Mouse (Mus musculus): ENCODE results near the gene Tnpo2. TPM values are rescaled to one million over a fixed set of nuclear protein-coding genes. Genes with fewer than 3 reads are reported as not detected.

Tnpo2 gene
- polyA plus RNA-seq (2014; fragmentation: Nextera tagmentation; extraction: Ambion mirVana) = 17.9 and 20.2 TPM in 2 replicates

DNA sequence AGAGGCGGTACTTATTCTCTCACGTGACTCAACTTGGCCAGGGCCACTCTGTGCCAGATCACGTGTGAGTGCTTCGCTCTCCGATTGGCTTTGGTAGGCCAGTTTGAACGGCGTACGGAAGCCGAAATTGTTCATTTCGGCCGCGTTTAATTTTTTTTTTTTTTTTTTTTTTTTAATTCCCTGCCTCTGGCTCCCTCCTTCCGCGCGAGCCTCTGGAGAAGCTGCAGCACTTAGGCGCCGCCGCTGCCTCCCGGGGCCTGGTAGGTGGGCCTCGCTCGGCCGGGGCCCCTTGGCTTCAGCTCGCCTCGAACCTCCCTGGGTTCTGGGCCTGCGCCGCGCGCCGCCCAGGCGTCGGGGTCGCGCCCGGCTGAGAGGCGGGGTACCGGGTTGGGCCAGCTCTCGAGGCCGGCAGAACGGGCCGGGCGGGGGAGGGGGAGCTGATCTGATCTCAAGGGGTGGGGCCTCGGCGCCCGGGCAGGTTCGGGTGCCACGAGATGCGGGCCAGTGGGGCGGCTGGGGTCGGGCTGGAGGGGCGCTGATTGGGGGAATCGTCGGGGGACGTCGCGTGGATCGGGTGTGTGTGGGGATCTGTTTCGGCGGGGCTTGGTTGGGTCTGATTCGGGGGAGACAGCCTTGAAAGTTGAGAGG is at the start of gene Tnpo2:
Gene Tnpo2 (plus strand): TSS at position 198 of the 648 bp plus-strand sequence.
- ATAC-seq (ENCODE audit: insufficient read depth) = peak; percentile 87
- under 1% methylated on average over 59 of the region's 59 CpGs for WGBS
- TF ChIP-seq CTCF (IDR thresholded peaks at IDR 0.05; ENCODE audit: low read depth) = no peak

DNA sequence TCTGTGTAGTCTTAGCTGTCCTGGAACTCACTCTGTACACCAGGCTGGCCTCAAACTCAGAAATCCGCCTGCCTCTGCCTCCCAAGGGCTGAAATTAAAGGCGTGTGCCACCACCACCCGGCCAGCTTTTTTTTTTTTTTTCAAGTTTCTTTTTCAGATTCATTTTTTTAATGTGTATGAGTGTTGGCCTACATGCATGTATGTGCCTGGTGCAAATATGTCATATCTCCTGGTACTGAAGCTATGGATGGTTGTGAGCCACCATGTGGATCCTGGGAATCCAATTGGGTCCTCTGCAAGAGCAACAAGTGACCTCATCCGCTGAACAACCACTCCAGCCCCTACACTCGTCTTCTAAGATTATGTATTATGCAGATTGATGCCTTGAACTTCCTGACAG is 49.3 kb upstream of the Tnpo2 start:
- H3K9me3 ChIP-seq (ENCODE audit: low read depth, low read length) = no peaks in the 10 kb centered on the region
- H3K4me1 ChIP-seq (ENCODE audit: insufficient read depth) = peaks cover 29% of the 10 kb centered on the region
- no peak overlapping the region for H3K4me3 ChIP-seq (ENCODE audit: low read depth, low read length)
- no peak for DNase-seq
- no peaks in the 10 kb centered on the region for H3K36me3 ChIP-seq (ENCODE audit: insufficient read depth)
- 71% methylated on average over 5 of the region's 5 CpGs for WGBS
- H3K27ac ChIP-seq (ENCODE audit: low read depth) = no peak overlapping the region
- no peak for ATAC-seq (ENCODE audit: insufficient read depth)
- H3K27me3 ChIP-seq (ENCODE audit: insufficient read depth, low read length) = no peaks in the 10 kb centered on the region
- no peak overlapping the region for H3K9ac ChIP-seq
- TF ChIP-seq CTCF (IDR thresholded peaks at IDR 0.05; ENCODE audit: low read depth) = no peak
- H3K4me2 ChIP-seq = no peak overlapping the region

More for the DNA sequence above, at the start of gene Tnpo2:
- peak within 1 kb of the TSS; percentile 93 for H3K4me2 ChIP-seq
- peak within 1 kb of the TSS; percentile 100 for H3K27ac ChIP-seq (ENCODE audit: low read depth)
- DNase-seq = peak; percentile 98
- H3K36me3 ChIP-seq (ENCODE audit: insufficient read depth) = peaks cover 44% of the 10 kb centered on the region
- peak within 1 kb of the TSS; percentile 83 for H3K4me3 ChIP-seq (ENCODE audit: low read depth, low read length)
- H3K27me3 ChIP-seq (ENCODE audit: insufficient read depth, low read length) = no peaks in the 10 kb centered on the region
- no peaks in the 10 kb centered on the region for H3K9me3 ChIP-seq (ENCODE audit: low read depth, low read length)
- peak within 1 kb of the TSS; percentile 90 for H3K9ac ChIP-seq
- 0 out of 2 replicates have a peak, but pooled peaks cover 16% of the 10 kb centered on the region for H3K4me1 ChIP-seq (ENCODE audit: insufficient read depth)

DNA sequence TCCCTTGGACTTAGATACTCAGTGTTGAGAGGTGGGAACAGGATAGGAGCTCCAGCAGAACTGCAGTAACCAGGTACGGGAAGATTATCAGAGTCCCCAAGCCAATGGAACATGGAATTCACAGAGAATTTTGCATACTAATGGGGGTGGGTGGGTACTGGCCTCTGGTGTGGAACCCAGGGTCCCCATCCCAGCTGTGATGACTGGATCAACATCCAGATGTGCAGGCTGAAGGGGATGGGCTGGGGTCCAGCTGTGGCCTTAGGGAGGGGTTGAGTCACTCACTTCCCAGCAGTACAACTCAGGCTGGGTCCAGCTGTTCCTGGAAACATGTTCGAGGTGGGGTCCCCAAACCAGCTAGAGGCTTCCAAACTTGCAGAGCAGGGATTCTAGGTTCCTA is 48.8 kb upstream of the Tnpo2 start:
- TF ChIP-seq CTCF (IDR thresholded peaks at IDR 0.05; ENCODE audit: low read depth) = no peak
- Histone ChIP-seq H3K27ac (ENCODE audit: low read depth) (no peak overlapping the region), H3K36me3 (ENCODE audit: insufficient read depth) (no peaks in the 10 kb centered on the region), H3K4me3 (ENCODE audit: low read depth, low read length) (no peak overlapping the region), H3K9me3 (ENCODE audit: low read depth, low read length) (no peaks in the 10 kb centered on the region), H3K4me1 (ENCODE audit: insufficient read depth) (peaks cover 28% of the 10 kb centered on the region), H3K9ac (no peak overlapping the region), H3K27me3 (ENCODE audit: insufficient read depth, low read length) (no peaks in the 10 kb centered on the region), H3K4me2 (no peak overlapping the region)
- 60% methylated on average over 2 of the region's 2 CpGs for WGBS
- no peak for DNase-seq
- no peak for ATAC-seq (ENCODE audit: insufficient read depth)

DNA sequence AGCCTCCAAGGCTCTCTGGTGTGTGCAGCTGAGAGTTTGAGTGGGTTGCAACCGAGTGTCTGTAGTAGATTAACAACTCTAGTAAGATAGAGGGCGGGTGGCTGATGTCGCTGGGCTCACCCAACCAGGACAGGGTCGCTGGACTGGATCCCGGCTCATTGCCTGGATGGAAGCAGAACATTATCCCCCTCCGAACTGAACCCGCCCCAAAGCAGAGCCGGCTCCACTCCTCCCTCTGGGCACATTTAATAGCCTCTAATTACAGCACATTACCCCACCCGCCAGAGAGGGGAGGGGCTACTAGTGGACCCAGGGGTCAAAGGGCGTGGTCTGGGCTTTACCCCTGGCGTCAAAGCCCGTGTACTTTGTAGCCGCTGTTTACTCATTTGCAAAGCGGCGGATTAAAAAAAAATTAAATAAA is 47.4 kb upstream of the Tnpo2 start:
- DNase-seq (peak; percentile 27), ATAC-seq (ENCODE audit: insufficient read depth) (no peak)
- Histone ChIP-seq H3K4me1 (ENCODE audit: insufficient read depth) (peaks cover 24% of the 10 kb centered on the region), H3K27me3 (ENCODE audit: insufficient read depth, low read length) (no peaks in the 10 kb centered on the region), H3K36me3 (ENCODE audit: insufficient read depth) (no peaks in the 10 kb centered on the region), H3K27ac (ENCODE audit: low read depth) (peak overlapping the region; percentile 19), H3K4me3 (ENCODE audit: low read depth, low read length) (peak overlapping the region; percentile 54), H3K4me2 (peak overlapping the region; percentile 98), H3K9ac (peak overlapping the region; percentile 40), H3K9me3 (ENCODE audit: low read depth, low read length) (no peaks in the 10 kb centered on the region)
- 14% methylated on average over 15 of the region's 15 CpGs for WGBS
- TF ChIP-seq CTCF (IDR thresholded peaks at IDR 0.05; ENCODE audit: low read depth) = no peak

DNA sequence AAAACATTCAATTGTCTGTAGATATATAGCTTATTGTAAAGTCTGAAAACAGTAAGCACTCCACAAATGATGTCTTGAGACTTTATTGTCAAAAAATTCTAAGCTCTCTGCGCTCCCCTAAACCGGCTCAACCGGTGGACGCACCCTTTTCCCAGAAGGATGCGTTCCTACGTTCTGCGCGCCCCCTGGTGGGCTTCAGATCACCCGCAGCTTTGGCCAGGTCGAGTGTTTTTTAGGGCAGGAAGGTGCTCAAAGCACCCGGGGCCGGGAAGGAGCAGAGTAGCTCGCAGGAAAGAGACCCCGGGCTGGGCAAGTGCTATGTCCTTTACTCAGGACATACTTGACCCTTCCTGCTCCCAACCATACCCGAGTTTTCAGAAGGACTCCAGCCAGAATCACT is 46.9 kb upstream of the Tnpo2 start:
- H3K4me2 ChIP-seq = peak overlapping the region; percentile 98
- no peaks in the 10 kb centered on the region for H3K9me3 ChIP-seq (ENCODE audit: low read depth, low read length)
- ATAC-seq (ENCODE audit: insufficient read depth) (peak; percentile 72), DNase-seq (peak; percentile 98)
- H3K27ac ChIP-seq (ENCODE audit: low read depth) = peak overlapping the region; percentile 80
- H3K9ac ChIP-seq = peak overlapping the region; percentile 67
- H3K4me1 ChIP-seq (ENCODE audit: insufficient read depth) = peaks cover 19% of the 10 kb centered on the region
- no peaks in the 10 kb centered on the region for H3K27me3 ChIP-seq (ENCODE audit: insufficient read depth, low read length)
- peak; percentile 94 for TF ChIP-seq CTCF (IDR thresholded peaks at IDR 0.05; ENCODE audit: low read depth)
- WGBS = 0% methylated on average over 15 of the region's 15 CpGs
- H3K36me3 ChIP-seq (ENCODE audit: insufficient read depth) = no peaks in the 10 kb centered on the region
- H3K4me3 ChIP-seq (ENCODE audit: low read depth, low read length) = peak overlapping the region; percentile 54

DNA sequence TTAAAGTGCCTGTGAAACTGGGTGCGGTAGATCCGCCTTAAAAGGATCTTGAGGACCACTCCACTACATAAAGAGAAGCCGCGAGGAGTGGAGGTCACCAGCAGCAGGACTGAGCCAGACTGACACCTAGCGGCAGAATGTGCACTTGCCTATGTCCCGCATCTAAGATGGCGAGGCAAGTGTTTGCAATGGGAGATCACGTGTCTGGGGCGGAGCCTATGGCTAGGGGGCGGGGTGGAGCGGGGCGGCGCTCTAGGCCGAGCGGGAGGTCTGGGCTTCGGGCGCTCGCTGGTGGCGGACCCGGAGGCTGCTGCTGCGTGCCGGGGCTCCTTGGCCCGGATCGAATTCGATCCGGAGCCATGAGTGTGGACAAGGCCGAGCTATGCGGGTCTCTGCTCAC is 46.4 kb upstream of the Tnpo2 start, which contains the start of gene Hook2:
Gene Hook2 (plus strand): TSS at position 255 of the 400 bp plus-strand sequence.
- WGBS = 0% methylated on average over 28 of the region's 28 CpGs
- Histone ChIP-seq H3K9me3 (ENCODE audit: low read depth, low read length) (no peaks in the 10 kb centered on the region), H3K9ac (peak within 1 kb of the TSS; percentile 67), H3K36me3 (ENCODE audit: insufficient read depth) (no peaks in the 10 kb centered on the region), H3K27me3 (ENCODE audit: insufficient read depth, low read length) (no peaks in the 10 kb centered on the region), H3K27ac (ENCODE audit: low read depth) (peak within 1 kb of the TSS; percentile 82), H3K4me3 (ENCODE audit: low read depth, low read length) (peak within 1 kb of the TSS; percentile 54), H3K4me2 (peak within 1 kb of the TSS; percentile 98), H3K4me1 (ENCODE audit: insufficient read depth) (peaks cover 14% of the 10 kb centered on the region)
- ATAC-seq (ENCODE audit: insufficient read depth) = peak; percentile 93
- DNase-seq = peak; percentile 99
- TF ChIP-seq CTCF (IDR thresholded peaks at IDR 0.05; ENCODE audit: low read depth) = peak; percentile 98

DNA sequence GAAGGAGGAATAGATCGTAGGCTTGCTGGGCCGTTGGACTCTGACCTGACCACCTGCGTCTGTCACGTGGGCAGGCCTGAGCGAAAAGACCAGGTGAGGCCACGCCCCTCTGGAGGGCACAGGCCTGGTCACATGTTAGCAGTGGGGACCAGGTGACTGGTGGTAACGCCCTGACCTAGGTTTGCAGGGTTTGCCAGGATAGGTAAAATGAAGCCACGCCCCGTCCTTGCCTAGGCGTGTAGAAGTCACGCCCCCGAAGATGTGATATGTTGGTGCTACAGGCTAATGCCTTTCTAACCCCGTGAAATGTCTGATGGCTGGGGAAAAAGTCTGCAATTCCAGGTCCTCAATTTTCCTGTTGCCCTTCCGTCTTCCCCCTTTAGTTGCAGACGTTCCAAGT is 45.9 kb upstream of the Tnpo2 start:
- no peaks in the 10 kb centered on the region for H3K36me3 ChIP-seq (ENCODE audit: insufficient read depth)
- H3K4me2 ChIP-seq = peak overlapping the region; percentile 98
- H3K4me1 ChIP-seq (ENCODE audit: insufficient read depth) = peaks cover 12% of the 10 kb centered on the region; the same call in 1 of the 2 replicates
- H3K9me3 ChIP-seq (ENCODE audit: low read depth, low read length) = no peaks in the 10 kb centered on the region
- no peak for TF ChIP-seq CTCF (IDR thresholded peaks at IDR 0.05; ENCODE audit: low read depth)
- peak; percentile 60 for ATAC-seq (ENCODE audit: insufficient read depth)
- peak overlapping the region; percentile 82 for H3K27ac ChIP-seq (ENCODE audit: low read depth)
- under 1% methylated on average over 15 of the region's 15 CpGs for whole genome bisulfite sequencing
- peak overlapping the region; percentile 54 for H3K4me3 ChIP-seq (ENCODE audit: low read depth, low read length)
- H3K9ac ChIP-seq = peak overlapping the region; percentile 67
- peak; percentile 82 for DNase-seq
- no peaks in the 10 kb centered on the region; the same call in 1 of the 2 replicates for H3K27me3 ChIP-seq (ENCODE audit: insufficient read depth, low read length)

Measured in lung, embryonic 14.5 days (tissue).